Mouse (Mus musculus): Measurements from ENCODE around the gene Cyb5r3. TPM values are rescaled to one million over a fixed set of nuclear protein-coding genes. Genes with fewer than 3 reads are reported as not detected.
"Not testable (repeated sequence)": the region's sequence is repeated elsewhere in the genome, so short reads cannot be mapped to it uniquely, and the experiment has no call there.

The Cyb5r3 gene
- total RNA-seq, 1 experiment from 2014 or later, result 38.4 TPM

DNA sequence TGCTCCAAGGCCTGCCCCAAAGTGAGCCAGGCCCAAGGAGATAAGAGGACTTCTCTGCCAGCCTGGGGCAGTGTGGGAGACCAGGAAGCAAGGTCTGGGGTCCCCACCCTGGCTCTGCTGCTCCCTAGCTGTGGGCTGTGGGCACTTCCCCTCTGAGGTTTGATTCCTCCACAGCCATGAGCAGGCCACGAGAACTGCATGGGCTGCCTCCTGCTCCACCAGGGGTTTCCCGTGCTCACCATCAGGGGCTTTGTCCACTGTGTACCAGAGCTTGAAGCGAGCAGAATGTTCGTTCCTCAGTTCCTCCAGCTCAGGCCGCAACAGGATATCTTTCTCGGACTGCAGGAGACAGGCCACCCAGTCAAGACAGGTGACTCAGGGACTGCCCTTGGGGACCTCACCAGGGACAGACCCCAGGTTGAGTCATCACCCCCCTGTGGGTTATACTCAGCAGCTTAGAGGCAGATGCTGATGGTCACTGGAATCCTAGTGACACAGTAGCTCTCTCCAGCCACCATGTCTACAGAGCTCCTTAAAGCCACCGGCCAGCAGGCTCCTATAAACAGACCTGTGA lies 13.7 kb downstream of the Cyb5r3 start:
- no peak for ATAC-seq (replicated peaks in 1 of 2; ENCODE audit: insufficient read depth in 1 of 2, low FRiP score in 2 of 2, low TSS enrichment in 1 of 2, low read depth in 1 of 2, poor library complexity in 2 of 2, severe bottlenecking in 2 of 2)

- ATAC-seq (replicated peaks in 1 of 2; ENCODE audit: insufficient read depth in 1 of 2, low FRiP score in 2 of 2, low TSS enrichment in 1 of 2, low read depth in 1 of 2, poor library complexity in 2 of 2, severe bottlenecking in 2 of 2), result no peak
Measured at GRCm38 (mm10) chr15:83157667-83158064, 14.7 kb downstream of the Cyb5r3 start.

DNA sequence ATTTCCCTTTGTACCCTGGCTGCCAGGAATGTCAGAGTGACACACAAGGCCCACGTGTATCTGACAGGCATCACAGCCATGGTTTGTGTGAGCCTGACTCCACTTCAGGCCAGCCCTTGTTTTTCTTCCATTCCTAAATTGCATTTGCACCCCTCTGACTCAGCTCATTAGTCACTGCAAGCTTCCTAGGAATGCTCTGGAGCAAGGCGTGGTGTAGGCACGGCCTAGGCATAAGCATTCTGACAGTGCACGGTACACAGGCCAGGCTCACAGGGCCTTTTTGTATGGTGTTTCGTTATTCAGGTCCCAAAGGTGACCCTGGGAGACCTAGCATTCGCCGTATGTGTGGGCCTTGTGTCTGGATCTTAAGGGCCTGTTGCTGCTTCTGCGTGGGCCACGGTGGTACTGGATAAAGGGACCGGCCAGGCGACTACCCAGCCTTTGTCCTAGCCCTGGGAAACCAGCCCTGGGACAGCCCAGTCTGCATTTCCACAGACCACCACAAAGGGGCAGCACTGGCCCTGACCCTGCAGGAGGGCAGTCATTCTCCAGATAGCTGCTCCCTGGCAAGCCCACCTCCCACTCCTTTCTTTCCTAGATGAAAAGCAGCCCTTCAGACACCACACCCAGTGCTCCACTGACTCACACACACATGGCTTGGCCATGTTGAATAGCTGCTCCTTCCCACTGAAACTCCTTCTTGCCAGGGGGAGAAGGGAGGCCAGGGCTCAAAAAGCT lies 15.3 kb downstream of the Cyb5r3 start:
- no peak; a peak in 1 of 4 replicates for ATAC-seq (replicated peaks in 1 of 2; ENCODE audit: insufficient read depth in 1 of 2, low FRiP score in 2 of 2, low TSS enrichment in 1 of 2, low read depth in 1 of 2, poor library complexity in 2 of 2, severe bottlenecking in 2 of 2)

DNA sequence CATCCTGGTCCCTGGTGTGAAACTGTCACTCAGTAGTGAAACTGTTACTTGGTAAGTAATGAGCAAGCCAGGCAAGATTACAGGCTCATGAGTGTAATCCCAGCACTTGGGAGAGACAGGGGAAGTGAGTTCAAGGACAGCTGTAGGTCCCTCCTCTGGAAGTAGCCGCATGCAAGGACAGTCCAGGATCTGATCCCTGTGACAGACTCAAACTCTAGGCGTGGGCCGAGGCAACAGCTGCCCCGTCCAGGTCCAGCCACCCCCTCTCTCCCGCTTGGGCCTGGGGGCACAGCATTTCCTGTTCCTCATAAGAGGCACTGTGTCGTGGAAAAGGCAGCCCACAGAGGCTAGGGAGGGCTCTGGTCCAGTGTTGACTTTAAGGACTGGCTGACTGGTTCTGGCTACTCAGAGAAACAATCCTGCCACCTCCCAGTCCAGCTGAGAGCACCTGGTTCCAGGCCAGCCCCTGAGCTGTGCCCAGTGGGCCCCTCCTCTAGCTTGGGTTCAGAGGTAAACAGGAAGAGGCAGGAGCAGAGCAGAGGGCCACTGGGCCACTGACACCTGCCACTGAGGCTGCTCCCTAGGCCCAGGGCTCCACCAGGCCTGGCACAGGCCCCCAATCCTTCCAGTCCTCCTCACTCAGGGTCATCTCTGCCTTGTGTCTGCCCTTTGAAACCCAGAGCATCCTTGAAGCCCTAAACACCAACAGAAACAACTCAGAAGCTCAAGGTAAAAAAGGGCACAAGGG lies 16.5 kb downstream of the Cyb5r3 start:
- no peak for ATAC-seq (replicated peaks in 1 of 2; ENCODE audit: insufficient read depth in 1 of 2, low FRiP score in 2 of 2, low TSS enrichment in 1 of 2, low read depth in 1 of 2, poor library complexity in 2 of 2, severe bottlenecking in 2 of 2)

- no peak for ATAC-seq (replicated peaks in 1 of 2; ENCODE audit: insufficient read depth in 1 of 2, low FRiP score in 2 of 2, low TSS enrichment in 1 of 2, low read depth in 1 of 2, poor library complexity in 2 of 2, severe bottlenecking in 2 of 2)
Measured at GRCm38 (mm10) chr15:83154309-83154708, 18.1 kb downstream of the Cyb5r3 start.

GRCm38 (mm10) chr15:83150694-83151093 lies 21.7 kb downstream of the Cyb5r3 start:
- no peak for ATAC-seq (replicated peaks in 1 of 2; ENCODE audit: insufficient read depth in 1 of 2, low FRiP score in 2 of 2, low TSS enrichment in 1 of 2, low read depth in 1 of 2, poor library complexity in 2 of 2, severe bottlenecking in 2 of 2)

- no peak for ATAC-seq (replicated peaks in 1 of 2; ENCODE audit: insufficient read depth in 1 of 2, low FRiP score in 2 of 2, low TSS enrichment in 1 of 2, low read depth in 1 of 2, poor library complexity in 2 of 2, severe bottlenecking in 2 of 2)
Measured at GRCm38 (mm10) chr15:83150073-83150442, 22.3 kb downstream of the Cyb5r3 start.

- ATAC-seq (replicated peaks in 1 of 2; ENCODE audit: insufficient read depth in 1 of 2, low FRiP score in 2 of 2, low TSS enrichment in 1 of 2, low read depth in 1 of 2, poor library complexity in 2 of 2, severe bottlenecking in 2 of 2), result peak; percentile 85 to 90
Measured at GRCm38 (mm10) chr15:83149196-83150072, 23.0 kb downstream of the Cyb5r3 start, which contains the start of gene Poldip3. Poldip3 (minus strand) TSS chr15:83149384.

DNA sequence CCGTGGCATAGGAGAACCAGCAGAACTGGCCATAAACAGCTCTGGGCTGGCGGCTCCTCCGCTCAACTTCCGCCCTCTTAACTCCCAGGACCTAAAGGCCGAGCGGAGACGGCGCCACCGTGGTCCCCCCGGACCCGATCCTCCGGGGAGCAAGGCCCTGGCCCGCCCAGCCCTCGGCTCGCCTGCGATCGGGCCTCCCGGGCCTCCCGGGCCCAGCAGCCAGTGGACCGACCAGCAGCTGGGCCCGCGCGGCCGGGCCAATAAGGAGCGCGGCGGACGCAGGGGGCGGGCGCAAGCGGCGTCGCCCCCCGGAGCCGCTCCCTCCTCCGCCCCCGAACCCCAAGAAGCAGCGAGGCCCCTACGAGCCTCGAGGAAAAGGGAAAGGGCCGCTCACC lies 23.6 kb downstream of the Cyb5r3 start:
- no peak; a peak in 1 of 4 replicates for ATAC-seq (replicated peaks in 1 of 2; ENCODE audit: insufficient read depth in 1 of 2, low FRiP score in 2 of 2, low TSS enrichment in 1 of 2, low read depth in 1 of 2, poor library complexity in 2 of 2, severe bottlenecking in 2 of 2)

DNA sequence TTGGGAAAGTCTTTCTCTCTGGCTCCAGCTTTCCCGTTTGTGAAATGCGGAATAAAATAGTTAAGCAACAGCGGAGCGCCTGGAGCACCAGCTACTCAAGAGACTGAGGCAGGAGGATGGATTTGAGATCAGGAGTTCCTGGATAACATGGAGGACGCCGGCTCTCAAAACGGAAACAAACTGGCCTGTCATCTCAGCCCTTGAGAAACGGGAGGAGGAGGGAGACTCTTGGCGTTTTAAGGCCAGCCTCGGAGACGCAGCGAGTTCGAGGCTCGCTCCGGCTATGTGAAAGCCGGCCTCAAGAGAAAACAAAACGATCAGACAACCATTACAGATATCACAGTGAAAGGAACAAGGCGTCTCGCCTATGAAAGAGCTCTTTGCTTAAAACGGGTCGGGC lies 24.0 kb downstream of the Cyb5r3 start:
- no peak for ATAC-seq (replicated peaks in 1 of 2; ENCODE audit: insufficient read depth in 1 of 2, low FRiP score in 2 of 2, low TSS enrichment in 1 of 2, low read depth in 1 of 2, poor library complexity in 2 of 2, severe bottlenecking in 2 of 2)

DNA sequence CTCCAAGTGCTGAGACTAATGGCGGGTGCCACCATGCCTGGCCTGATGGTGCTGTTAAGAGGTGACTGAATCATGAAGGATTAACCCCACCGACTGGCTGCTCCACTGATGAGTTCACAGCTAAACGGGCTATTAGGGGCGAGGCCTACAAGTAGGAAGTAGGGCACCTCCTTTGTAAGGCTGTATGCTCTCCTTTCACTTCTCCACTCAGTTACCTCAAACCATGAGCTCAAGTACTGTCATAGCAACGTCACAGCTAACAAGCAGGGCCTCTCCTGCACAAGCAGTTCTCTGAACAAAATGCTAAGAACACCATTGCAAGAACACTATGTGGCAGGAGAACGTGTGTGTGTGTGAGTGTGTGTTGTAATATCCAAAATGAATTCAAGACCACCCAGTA lies 26.9 kb downstream of the Cyb5r3 start:
- ATAC-seq (replicated peaks in 1 of 2; ENCODE audit: insufficient read depth in 1 of 2, low FRiP score in 2 of 2, low TSS enrichment in 1 of 2, low read depth in 1 of 2, poor library complexity in 2 of 2, severe bottlenecking in 2 of 2), result no peak

- ATAC-seq (replicated peaks in 1 of 2; ENCODE audit: insufficient read depth in 1 of 2, low FRiP score in 2 of 2, low TSS enrichment in 1 of 2, low read depth in 1 of 2, poor library complexity in 2 of 2, severe bottlenecking in 2 of 2), result no peak
Measured at GRCm38 (mm10) chr15:83142861-83143260, 29.5 kb downstream of the Cyb5r3 start.

DNA sequence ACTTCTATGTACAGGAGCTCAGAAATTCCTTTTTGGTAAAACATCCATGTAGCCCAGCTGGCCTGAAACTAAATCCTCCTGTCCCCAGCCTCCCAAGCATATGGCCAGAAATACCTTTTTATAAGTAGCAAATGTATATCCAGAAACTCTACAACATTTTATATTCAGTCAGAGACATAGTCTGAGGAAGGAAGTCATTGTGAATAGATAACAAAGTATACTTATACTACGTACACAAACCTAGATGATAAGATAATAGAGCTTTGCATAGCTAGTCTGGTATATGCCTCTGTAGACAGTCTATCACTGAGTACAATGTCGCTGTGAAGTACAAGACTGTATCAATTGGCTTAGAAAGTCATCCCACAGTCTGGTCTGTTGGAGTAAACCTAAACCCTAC lies 36.7 kb downstream of the Cyb5r3 start:
- ATAC-seq (replicated peaks in 1 of 2; ENCODE audit: insufficient read depth in 1 of 2, low FRiP score in 2 of 2, low TSS enrichment in 1 of 2, low read depth in 1 of 2, poor library complexity in 2 of 2, severe bottlenecking in 2 of 2), result no peak

DNA sequence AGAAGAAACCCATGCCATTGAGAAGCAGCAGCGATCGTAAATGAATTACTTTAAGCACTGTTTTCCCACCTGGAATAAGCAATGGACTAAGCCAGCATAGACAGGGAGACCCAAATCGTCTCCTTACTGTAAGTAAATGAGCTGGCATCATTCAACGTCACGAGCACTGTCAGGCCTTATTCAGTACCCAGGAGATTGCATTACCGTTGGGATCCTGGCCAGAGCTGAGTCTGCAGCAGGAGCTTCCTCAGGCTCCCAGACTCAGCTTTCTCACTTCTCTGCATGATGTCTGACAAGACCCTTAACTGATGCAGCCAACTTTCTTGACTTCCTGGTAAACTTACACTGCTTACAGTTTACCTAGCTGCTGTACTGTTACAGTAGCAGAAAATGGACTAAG lies 37.7 kb downstream of the Cyb5r3 start:
- ATAC-seq (replicated peaks in 1 of 2; ENCODE audit: insufficient read depth in 1 of 2, low FRiP score in 2 of 2, low TSS enrichment in 1 of 2, low read depth in 1 of 2, poor library complexity in 2 of 2, severe bottlenecking in 2 of 2), result no peak

- no peak for ATAC-seq (replicated peaks in 1 of 2; ENCODE audit: insufficient read depth in 1 of 2, low FRiP score in 2 of 2, low TSS enrichment in 1 of 2, low read depth in 1 of 2, poor library complexity in 2 of 2, severe bottlenecking in 2 of 2)
Measured at GRCm38 (mm10) chr15:83129530-83130231, 42.7 kb downstream of the Cyb5r3 start.

- ATAC-seq (replicated peaks in 1 of 2; ENCODE audit: insufficient read depth in 1 of 2, low FRiP score in 2 of 2, low TSS enrichment in 1 of 2, low read depth in 1 of 2, poor library complexity in 2 of 2, severe bottlenecking in 2 of 2), result not testable (repeated sequence)
Measured at GRCm38 (mm10) chr15:83127037-83127436, 45.4 kb downstream of the Cyb5r3 start.

GRCm38 (mm10) chr15:83126582-83126981 lies 45.8 kb downstream of the Cyb5r3 start:
- no peak for ATAC-seq (replicated peaks in 1 of 2; ENCODE audit: insufficient read depth in 1 of 2, low FRiP score in 2 of 2, low TSS enrichment in 1 of 2, low read depth in 1 of 2, poor library complexity in 2 of 2, severe bottlenecking in 2 of 2)
